Mouse (Mus musculus) embryo, embryonic 10 days (tissue): ENCODE data around the gene Nsmf.

Source experiments
- DNase-seq: peaks from one replicate; pipeline ENCODE4 v3.0.0-alpha.2; 2015; ENCODE audit warnings: low spot score

Gene Nsmf

GRCm38 (mm10) chr2:25085571-25085970 is 31.4 kb downstream of the Nsmf start:
- DNase-seq = no peak

GRCm38 (mm10) chr2:25087842-25088241 is 33.7 kb downstream of the Nsmf start:
- DNase-seq = no peak

- DNase-seq = no peak
Measured at GRCm38 (mm10) chr2:25088636-25089035, 34.5 kb downstream of the Nsmf start.

- DNase-seq = no peak
Measured at GRCm38 (mm10) chr2:25094785-25095108, 40.6 kb downstream of the Nsmf start.

GRCm38 (mm10) chr2:25095109-25095850 is 41.1 kb downstream of the Nsmf start, which contains the start of gene Noxa1:
Noxa1 (minus strand) TSS chr2:25095149.
- peak; percentile 76 for DNase-seq

- no peak for DNase-seq
Measured at GRCm38 (mm10) chr2:25098005-25098615, 44.0 kb downstream of the Nsmf start.

- DNase-seq = peak; percentile 55
Measured at GRCm38 (mm10) chr2:25098956-25099355, 44.8 kb downstream of the Nsmf start.

- DNase-seq = no peak
Measured at GRCm38 (mm10) chr2:25099703-25100102, 45.5 kb downstream of the Nsmf start.

GRCm38 (mm10) chr2:25104122-25104521 is 50.0 kb downstream of the Nsmf start:
- DNase-seq = no peak

- no peak for DNase-seq
Measured at GRCm38 (mm10) chr2:25106045-25106444, 51.9 kb downstream of the Nsmf start.

GRCm38 (mm10) chr2:25109487-25109886 is 55.3 kb downstream of the Nsmf start:
- DNase-seq = no peak

GRCm38 (mm10) chr2:25110505-25111183 is 56.5 kb downstream of the Nsmf start:
- DNase-seq = peak; percentile 56

- DNase-seq = peak; percentile 35
Measured at GRCm38 (mm10) chr2:25111184-25111791, 57.1 kb downstream of the Nsmf start.
